Mouse (Mus musculus): ENCODE measurements at regions not wholly inside any gene's neighbourhood (a gene's known extent, or its start where the extent isn't known, plus 50 kb on each side); places are given as distances from the start of the nearest gene placed in this dataset.

DNA sequence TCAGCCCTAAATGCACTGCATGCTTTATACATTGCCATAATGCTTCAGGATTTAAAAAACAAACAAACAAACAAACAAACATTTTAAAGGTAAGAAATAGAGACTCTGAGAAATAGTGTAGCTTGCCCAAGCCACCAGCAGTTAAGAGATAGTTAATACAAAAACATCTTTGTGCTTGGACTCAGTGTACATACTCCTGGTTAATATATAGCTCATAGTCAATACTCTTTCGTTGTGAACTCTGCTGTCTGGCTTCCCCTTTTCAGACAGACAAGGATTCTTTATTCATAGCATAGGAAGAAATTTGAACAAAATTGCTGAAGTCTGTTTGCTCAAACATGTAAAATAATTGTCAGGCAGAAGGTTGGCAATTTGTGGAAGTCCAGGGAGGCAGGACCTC, 69.3 kb upstream of the Fggy start:
- DNase-seq (ENCODE audit: low spot score in 2 of 2), result no peak

DNA sequence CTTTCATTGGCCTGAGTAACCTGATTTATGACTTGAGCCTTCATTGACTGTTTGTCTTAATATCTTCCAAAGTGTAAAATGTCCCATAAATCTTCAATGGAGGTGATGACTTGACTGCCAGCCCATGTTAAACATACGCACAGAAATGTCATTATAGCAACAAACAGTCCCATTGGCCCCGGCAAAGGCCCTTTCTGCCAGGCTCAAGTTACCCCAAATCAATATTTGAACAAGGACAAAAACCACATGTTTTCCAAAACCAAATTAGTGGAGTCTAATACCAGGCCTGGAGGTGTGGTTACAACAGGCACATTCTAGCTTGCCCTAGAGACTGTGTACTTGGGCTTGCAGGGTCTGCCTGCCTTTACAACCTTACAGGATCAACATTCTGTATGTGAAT, 68.2 kb upstream of the Fggy start:
- no peak for DNase-seq (ENCODE audit: low spot score in 2 of 2)

DNA sequence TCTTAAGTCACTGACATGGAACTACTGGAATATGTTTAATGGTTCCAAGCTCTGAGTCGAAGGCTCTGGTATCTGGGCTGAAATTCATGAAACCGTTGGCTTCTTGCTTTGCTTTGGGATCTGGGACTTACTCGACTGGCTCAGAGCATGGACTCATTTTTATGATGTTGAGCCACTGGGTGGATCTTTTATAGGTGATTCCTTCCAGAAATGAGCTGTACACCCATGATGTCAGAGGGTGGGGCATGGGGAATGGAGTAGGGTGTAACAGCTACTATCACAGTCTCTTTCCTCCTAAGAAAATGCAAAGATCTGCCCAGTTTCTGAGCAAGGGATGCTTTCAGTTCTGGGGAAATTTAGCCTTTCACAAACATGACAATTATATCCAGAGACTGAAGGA, 57.0 kb upstream of the Fggy start:
- DNase-seq (ENCODE audit: low spot score in 2 of 2), result no peak

DNA sequence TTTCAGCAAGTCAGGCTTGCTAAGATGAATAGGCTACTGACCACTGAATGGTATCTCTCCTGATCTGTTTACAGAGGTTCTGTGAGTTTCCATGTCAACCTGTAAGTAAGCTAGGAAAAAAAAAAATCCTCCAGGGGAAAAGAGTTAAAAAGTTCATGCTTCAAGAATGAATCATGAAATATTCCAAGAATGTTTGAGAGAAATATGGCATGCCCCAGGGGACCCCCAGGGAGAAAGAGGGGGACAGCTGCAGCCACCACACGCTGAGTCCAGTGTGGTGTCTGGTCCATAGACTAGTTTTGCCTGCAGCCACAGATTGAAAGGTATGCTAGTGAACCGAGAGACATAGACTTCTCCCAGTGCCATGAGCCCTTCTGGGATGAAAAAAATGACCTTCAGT, 56.1 kb upstream of the Fggy start:
- DNase-seq (ENCODE audit: low spot score in 2 of 2), result no peak

DNA sequence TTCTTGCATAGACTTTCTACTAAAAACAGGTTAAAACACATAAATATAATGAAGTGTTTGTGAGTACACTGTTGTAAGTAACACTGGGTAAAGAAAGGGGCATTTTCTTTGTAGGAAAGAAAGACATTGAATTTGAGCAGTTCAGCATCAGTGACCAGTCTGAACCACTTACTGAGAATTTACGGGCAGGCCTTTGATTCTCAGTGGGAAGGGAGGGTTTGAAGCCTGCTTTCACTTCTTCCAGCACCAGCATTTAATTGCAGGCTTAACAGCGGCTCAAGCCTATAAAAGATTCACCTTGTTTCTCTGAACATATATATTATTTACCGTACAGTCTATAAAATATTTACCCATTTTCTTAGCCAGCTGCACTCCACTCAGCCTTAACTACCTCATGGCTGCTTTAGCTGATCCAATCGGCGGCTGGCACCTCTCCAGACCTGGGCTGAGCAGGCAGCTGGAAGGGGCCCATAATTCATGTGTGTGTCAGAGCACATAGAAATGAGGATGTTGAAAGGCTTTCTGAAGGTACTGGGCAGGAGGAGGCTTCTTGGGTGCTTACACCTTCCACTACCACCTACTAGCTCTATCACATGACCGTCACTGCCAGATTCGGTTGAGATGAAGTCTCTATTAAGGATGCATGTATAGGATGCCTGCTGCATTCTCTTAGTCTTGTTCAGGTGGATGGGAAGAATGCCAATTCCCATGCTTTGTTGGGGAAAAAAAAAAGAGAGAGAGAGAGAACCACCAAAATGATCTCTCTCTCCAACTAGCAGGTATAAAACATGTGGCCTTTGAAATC, 50.0 kb upstream of the Fggy start:
- no peak for DNase-seq (ENCODE audit: low spot score in 2 of 2)
